Mouse (Mus musculus): ENCODE data around the gene 4931417E11Rik. TPM values are rescaled to one million over a fixed set of nuclear protein-coding genes. Genes with fewer than 3 reads are reported as not detected.
A peak's percentile ranks its signal among the peaks of the same experiment; 100 is the strongest.

4931417E11Rik gene
- not detected for total RNA-seq (2021)
- long read RNA-seq, experiment 1: 0 reads
- long read RNA-seq, experiment 2: 0 reads

DNA sequence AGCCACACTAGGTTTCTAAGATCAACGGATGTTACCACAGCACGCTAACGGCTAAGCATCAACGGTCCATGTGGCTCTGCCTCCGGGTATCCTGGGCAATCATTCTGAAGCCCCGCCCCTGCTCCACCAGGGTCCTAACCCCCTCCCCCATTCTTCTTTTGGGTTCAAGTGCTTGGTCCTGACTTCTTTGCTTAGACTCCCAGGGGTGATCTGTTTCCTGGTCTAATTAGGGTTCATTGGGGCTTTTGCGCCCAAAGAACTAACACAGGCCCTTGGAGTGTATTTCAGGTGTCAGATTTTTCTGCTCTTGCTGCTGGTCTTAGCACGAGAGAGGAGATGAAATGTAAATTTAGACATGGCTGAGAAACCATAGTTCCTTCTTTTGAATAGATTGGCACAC is at the start of gene 4931417E11Rik:
TSS of gene 4931417E11Rik (minus strand) at position 101 of the 400 bp plus-strand sequence.
- H3K4me3 ChIP-seq: no peak within 1 kb of the TSS
- no peak for TF ChIP-seq CTCF (conservative IDR thresholded peaks at IDR 0.05)
- DNase-seq (ENCODE audit: low spot score in 2 of 2): no peak
- no peak within 1 kb of the TSS for H3K27ac ChIP-seq

- Histone ChIP-seq H3K27ac (no peak overlapping the region), H3K4me3 (no peak overlapping the region)
- peak; percentile 94 for TF ChIP-seq CTCF (conservative IDR thresholded peaks at IDR 0.05)
- peak; percentile 60 to 88 for DNase-seq (ENCODE audit: low spot score in 2 of 2)
Observed at GRCm38 (mm10) chr6:73517818-73518396, 48.4 kb upstream of the 4931417E11Rik start.

DNA sequence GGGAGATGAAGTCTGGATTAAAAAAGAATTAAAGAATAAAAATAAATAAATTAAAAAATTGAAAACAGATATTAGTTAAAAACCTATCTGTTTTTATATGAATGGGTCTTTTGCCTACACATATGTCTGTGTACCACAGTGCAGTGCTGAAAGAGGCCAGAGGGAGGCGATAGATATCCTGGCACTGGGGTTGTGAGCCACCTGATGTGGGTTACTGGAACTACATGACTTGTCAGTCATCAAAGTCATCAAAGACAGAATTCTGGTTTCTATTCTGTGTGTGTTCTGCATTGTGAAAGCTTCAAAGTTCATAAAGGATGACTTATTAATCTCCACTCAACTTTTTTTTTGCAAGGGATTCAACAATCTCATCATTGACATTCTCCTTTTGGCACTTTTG is 43.4 kb upstream of the 4931417E11Rik start:
- H3K27ac ChIP-seq: no peak overlapping the region
- peak; percentile 63 for TF ChIP-seq CTCF (conservative IDR thresholded peaks at IDR 0.05)
- H3K4me3 ChIP-seq: no peak overlapping the region
- no peak for DNase-seq (ENCODE audit: low spot score in 2 of 2)

GRCm38 (mm10) chr6:73499631-73500030 is 30.2 kb upstream of the 4931417E11Rik start:
- DNase-seq (ENCODE audit: low spot score in 2 of 2): no peak
- no peak for TF ChIP-seq CTCF (conservative IDR thresholded peaks at IDR 0.05)
- Histone ChIP-seq H3K4me3 (no peak overlapping the region), H3K27ac (no peak overlapping the region)

DNA sequence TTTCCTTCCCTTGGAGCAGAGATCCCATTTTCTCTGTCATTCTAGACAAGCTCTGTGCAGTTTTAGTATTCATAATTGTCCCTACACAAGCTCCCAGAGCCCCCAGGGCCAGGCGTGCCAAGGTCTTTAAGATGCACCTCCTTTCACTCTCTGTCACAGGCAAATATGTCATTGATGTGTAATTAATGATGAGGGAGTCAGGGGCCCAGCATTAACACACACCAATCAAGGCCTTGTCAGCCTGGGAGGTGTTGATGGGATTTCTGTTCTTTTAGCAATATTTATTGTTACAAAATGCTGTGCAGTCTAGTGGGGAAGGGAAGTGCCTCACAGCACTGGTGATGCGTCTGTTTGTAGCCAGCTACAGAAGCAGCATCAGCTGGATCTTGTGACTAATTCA is 27.9 kb upstream of the 4931417E11Rik start:
- Histone ChIP-seq H3K27ac (no peak overlapping the region), H3K4me3 (no peak overlapping the region)
- no peak for TF ChIP-seq CTCF (conservative IDR thresholded peaks at IDR 0.05)
- DNase-seq (ENCODE audit: low spot score in 2 of 2): no peak

GRCm38 (mm10) chr6:73490524-73490923 is 21.1 kb upstream of the 4931417E11Rik start:
- peak in 1 of 2 experiments; percentile 22 for DNase-seq (ENCODE audit: low spot score in 2 of 2)
- no peak for TF ChIP-seq CTCF (conservative IDR thresholded peaks at IDR 0.05)
- no peak overlapping the region for H3K27ac ChIP-seq
- no peak overlapping the region for H3K4me3 ChIP-seq

DNA sequence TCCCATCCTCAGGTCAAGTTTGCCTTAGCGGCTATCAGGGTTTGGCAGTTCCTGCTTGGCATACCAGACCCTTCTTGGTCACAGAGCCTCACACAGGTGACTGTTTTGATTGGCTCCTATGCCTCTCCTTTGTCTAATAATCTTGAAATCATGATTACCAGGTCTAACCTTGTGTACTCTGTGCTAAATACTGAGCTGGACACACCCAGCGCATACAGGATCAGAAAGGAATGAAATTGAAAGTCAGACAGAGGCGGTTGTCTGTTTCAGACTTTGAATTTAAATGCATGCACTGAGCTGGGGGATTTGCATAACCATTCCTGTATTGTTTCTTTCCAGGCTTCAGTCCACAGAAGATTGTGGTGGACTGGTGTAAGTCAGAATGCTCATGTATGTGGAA is 16.1 kb upstream of the 4931417E11Rik start:
- no peak for DNase-seq (ENCODE audit: low spot score in 2 of 2)
- TF ChIP-seq CTCF (conservative IDR thresholded peaks at IDR 0.05): no peak
- H3K4me3 ChIP-seq: no peak overlapping the region
- H3K27ac ChIP-seq: no peak overlapping the region

DNA sequence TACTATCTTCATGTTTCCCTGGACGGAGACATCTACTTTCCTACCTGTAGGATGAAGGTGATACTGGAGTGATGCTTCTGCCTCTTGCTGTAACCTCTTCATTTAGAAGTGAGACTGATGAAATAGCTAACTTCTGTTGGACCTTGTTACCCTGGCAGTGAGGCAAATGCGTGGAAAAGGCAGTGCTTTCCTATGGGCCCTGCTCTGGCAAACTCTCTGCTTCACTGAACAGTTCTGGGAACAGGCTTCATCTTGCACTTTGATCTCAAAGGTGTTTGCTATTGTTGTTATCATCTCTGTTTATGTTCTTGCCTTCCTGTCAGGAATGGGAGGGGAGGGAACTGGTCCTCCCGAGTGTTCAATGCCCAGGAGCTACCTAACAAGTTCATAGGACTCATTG is 3.4 kb downstream of the 4931417E11Rik start:
- Histone ChIP-seq H3K4me3 (no peak overlapping the region), H3K27ac (no peak overlapping the region)
- no peak for TF ChIP-seq CTCF (conservative IDR thresholded peaks at IDR 0.05)
- DNase-seq (ENCODE audit: low spot score in 2 of 2): no peak

DNA sequence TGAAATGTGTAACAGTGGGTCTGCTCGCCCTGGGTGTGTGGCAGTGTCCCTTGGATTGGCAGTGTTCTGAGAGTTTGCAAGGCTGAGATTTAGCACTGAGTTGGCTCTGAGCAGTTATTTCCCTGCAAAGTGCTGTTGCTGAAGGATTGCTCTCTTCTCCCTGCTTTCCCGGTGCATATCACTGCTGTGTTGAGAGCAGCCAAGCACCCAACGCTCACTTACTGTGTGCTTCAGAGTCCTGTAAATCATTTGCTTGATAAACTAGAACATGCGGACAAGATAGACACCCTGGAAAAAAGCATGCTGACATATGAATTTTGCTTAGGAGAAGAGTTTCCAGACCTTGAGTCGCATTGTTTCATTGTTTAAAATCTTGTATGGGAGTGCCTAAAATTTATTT is 6.9 kb downstream of the 4931417E11Rik start:
- H3K27ac ChIP-seq: no peak overlapping the region
- TF ChIP-seq CTCF (conservative IDR thresholded peaks at IDR 0.05): no peak
- DNase-seq (ENCODE audit: low spot score in 2 of 2): no peak
- H3K4me3 ChIP-seq: no peak overlapping the region

DNA sequence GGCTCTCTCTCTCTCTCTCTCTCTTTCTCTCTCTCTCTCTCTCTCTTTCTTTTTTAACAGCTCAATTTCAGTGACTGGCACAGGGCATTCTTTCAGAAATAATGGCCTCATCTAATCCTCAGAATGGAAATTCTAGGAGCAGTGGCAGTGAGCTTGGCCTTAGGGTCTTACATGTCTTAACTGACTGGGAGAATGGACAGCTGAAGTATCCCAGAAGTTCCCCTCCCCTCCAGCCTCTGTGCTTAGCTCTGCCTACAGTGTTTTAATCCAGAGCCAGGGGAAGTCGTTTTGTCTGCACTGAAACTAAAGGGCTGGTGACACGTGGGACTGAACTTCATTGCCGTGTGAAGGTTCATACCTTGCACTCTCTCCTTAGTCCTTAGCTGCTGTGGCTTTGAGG is 35.6 kb downstream of the 4931417E11Rik start:
- Histone ChIP-seq H3K27ac (no peak overlapping the region), H3K4me3 (no peak overlapping the region)
- DNase-seq (ENCODE audit: low spot score in 2 of 2): no peak
- TF ChIP-seq CTCF (conservative IDR thresholded peaks at IDR 0.05): no peak

GRCm38 (mm10) chr6:73428618-73429336 is 40.7 kb downstream of the 4931417E11Rik start:
- no peak for TF ChIP-seq CTCF (conservative IDR thresholded peaks at IDR 0.05)
- H3K4me3 ChIP-seq: no peak overlapping the region
- DNase-seq (ENCODE audit: low spot score in 2 of 2): peak in 1 of 2 experiments; percentile 2
- H3K27ac ChIP-seq: no peak overlapping the region

DNA sequence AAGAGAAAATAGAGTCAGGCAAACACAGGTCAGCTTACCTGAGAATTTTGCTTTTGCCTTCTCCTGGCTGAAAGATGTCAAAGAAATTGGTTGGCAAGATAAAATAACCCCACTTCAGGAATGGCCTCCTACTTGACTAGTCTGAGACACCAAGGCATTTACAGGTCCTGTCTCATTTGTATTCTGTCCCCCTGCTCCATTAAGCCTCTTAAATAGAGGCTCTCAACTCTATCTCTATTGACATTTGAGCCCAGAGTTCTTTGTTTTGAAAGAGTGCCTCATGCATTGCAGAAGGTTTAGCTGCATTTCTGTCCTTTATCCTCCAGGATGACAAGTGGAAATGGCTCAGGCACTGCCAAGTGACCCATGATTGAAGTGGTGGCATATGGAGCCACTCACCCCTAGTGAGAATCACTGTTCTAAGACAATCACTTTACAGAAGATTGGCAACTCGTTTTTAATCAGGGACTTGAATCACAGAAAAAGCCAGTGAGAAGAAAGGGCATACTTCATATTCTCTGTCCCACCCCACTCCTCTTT is 42.1 kb downstream of the 4931417E11Rik start:
- Histone ChIP-seq H3K27ac (no peak overlapping the region), H3K4me3 (no peak overlapping the region)
- no peak for DNase-seq (ENCODE audit: low spot score in 2 of 2)
- TF ChIP-seq CTCF (conservative IDR thresholded peaks at IDR 0.05): no peak

Other genes starting within 250 kb of the 4931417E11Rik start
- gene Dnah6, start 248.0 kb downstream of the 4931417E11Rik start, total RNA-seq (2021): under 1 TPM; 0.66 to 0.97 TPM
- 100 to 1,000 TPM; 137 to 145 TPM for gene Suclg1, start 221.3 kb downstream of the 4931417E11Rik start, total RNA-seq (2021)

Data from layer of hippocampus, adult 2 months (tissue).